Mouse (Mus musculus) midbrain, embryonic 11.5 days (tissue): ENCODE data around the gene Ptpn13. TPM values are rescaled to one million over a fixed set of nuclear protein-coding genes. Genes with fewer than 3 reads are reported as not detected.

Source experiments
- ATAC-seq: fragments of 200-750 bp; cut with Nextera tagmentation; 2 replicates; pipeline ENCODE4 v1.8.0; 2017; ENCODE audit warnings: moderate TSS enrichment, moderate library complexity; ENCODE audit not compliant: low FRiP score
- DNase-seq: peaks from one replicate; pipeline ENCODE4 v3.0.0; 2015; ENCODE audit warnings: low spot score; ENCODE audit errors: missing footprints
- H3K27ac ChIP-seq: fragments of 300-500 bp; sonication (generic); 2 replicates; pipeline ENCODE4 v1.5.1; 2014; ENCODE audit warnings: low read depth, low read length
- H3K27me3 ChIP-seq: fragments of 300-500 bp; sonication (generic); 2 replicates; pipeline ENCODE4 v1.6.1; 2014; ENCODE audit warnings: mild to moderate bottlenecking, low read length, moderate library complexity, mixed read lengths; ENCODE audit not compliant: control insufficient read depth, insufficient read depth
- H3K36me3 ChIP-seq: fragments of 300-500 bp; sonication (generic); 2 replicates; pipeline ENCODE4 v1.6.1; 2014; ENCODE audit warnings: mild to moderate bottlenecking, low read length, moderate library complexity, mixed read lengths; ENCODE audit not compliant: control insufficient read depth, insufficient read depth
- H3K4me1 ChIP-seq: fragments of 300-500 bp; sonication (generic); 2 replicates; pipeline ENCODE4 v1.6.1; 2014; ENCODE audit warnings: low read length; ENCODE audit not compliant: control insufficient read depth, insufficient read depth
- H3K4me2 ChIP-seq: fragments of 300-500 bp; sonication (generic); 2 replicates; pipeline ENCODE4 v1.6.1; 2014; ENCODE audit warnings: mild to moderate bottlenecking, moderate library complexity
- H3K4me3 ChIP-seq: fragments of 300-500 bp; sonication (generic); 2 replicates; pipeline ENCODE4 v1.5.1; 2014; ENCODE audit warnings: low read depth, low read length
- H3K9ac ChIP-seq: fragments of 300-500 bp; sonication (generic); 2 replicates; pipeline ENCODE4 v1.6.1; 2014; ENCODE audit warnings: low read length
- H3K9me3 ChIP-seq: fragments of 300-500 bp; sonication (generic); 2 replicates; pipeline ENCODE4 v1.6.1; 2016; ENCODE audit warnings: low read length; ENCODE audit not compliant: control insufficient read depth
- WGBS: fragments of 180-500 bp; shearing (Covaris S2); extraction: QIAGEN DNeasy Blood & Tissue Kit; methylation state at CpG from one replicate; pipeline ENCODE4 v1.1.7; 2014; 5-methylcytosine and 5-hydroxymethylcytosine counted together
- polyA plus RNA-seq: library from polyadenylated mRNA; unstranded; fragments of >200 nt; fragmentation: Nextera tagmentation; extraction: Ambion mirVana; gene quantifications from 2 replicates; pipeline ENCODE4 v1.2.1, GENCODE M21; 2014

Ptpn13 gene
- polyA plus RNA-seq, 1 experiment from 2014 or later: 18.1 TPM

DNA sequence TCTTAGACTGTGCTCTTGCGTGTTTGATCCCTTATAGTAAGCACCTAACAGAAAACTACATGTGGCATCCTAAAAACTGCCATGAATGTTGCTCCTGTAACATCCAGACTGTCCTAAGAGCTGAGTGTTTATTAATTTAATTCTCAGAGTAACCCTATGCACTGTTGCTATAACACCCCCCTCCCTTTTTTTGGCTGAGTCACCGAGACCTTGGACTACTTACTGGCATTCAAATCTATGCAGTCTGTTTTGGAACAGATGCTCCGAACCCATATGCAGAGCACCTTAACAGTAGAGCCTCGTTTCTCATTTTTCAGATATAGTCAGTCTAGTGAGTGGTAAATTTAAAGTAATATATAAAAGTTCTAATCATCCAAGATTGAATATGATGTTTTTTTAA lies 90.9 kb downstream of the Ptpn13 start:
- Histone ChIP-seq H3K4me1 (no peaks in the 10 kb centered on the region), H3K4me2 (no peak overlapping the region), H3K4me3 (no peak overlapping the region), H3K27me3 (no peaks in the 10 kb centered on the region), H3K9ac (no peak overlapping the region), H3K27ac (no peak overlapping the region), H3K36me3 (no peaks in the 10 kb centered on the region), H3K9me3 (no peaks in the 10 kb centered on the region)
- DNase-seq (no peak), ATAC-seq (no peak)
- WGBS: 93% methylated on average over 4 of the region's 4 CpGs

GRCm38 (mm10) chr5:103516555-103516954 lies 91.6 kb downstream of the Ptpn13 start:
- Histone ChIP-seq H3K9ac (no peak overlapping the region), H3K4me3 (no peak overlapping the region), H3K9me3 (no peaks in the 10 kb centered on the region), H3K27ac (no peak overlapping the region), H3K27me3 (no peaks in the 10 kb centered on the region), H3K36me3 (no peaks in the 10 kb centered on the region), H3K4me2 (no peak overlapping the region), H3K4me1 (no peaks in the 10 kb centered on the region)
- no peak for ATAC-seq
- no peak for DNase-seq

GRCm38 (mm10) chr5:103517641-103518040 lies 92.6 kb downstream of the Ptpn13 start:
- H3K27ac ChIP-seq: no peak overlapping the region
- no peak overlapping the region for H3K9ac ChIP-seq
- WGBS: 88% methylated on average over 6 of the region's 6 CpGs
- no peaks in the 10 kb centered on the region for H3K9me3 ChIP-seq
- no peak overlapping the region for H3K4me3 ChIP-seq
- ATAC-seq: no peak
- no peak for DNase-seq
- H3K36me3 ChIP-seq: no peaks in the 10 kb centered on the region
- no peak overlapping the region for H3K4me2 ChIP-seq
- H3K4me1 ChIP-seq: no peaks in the 10 kb centered on the region
- H3K27me3 ChIP-seq: no peaks in the 10 kb centered on the region

DNA sequence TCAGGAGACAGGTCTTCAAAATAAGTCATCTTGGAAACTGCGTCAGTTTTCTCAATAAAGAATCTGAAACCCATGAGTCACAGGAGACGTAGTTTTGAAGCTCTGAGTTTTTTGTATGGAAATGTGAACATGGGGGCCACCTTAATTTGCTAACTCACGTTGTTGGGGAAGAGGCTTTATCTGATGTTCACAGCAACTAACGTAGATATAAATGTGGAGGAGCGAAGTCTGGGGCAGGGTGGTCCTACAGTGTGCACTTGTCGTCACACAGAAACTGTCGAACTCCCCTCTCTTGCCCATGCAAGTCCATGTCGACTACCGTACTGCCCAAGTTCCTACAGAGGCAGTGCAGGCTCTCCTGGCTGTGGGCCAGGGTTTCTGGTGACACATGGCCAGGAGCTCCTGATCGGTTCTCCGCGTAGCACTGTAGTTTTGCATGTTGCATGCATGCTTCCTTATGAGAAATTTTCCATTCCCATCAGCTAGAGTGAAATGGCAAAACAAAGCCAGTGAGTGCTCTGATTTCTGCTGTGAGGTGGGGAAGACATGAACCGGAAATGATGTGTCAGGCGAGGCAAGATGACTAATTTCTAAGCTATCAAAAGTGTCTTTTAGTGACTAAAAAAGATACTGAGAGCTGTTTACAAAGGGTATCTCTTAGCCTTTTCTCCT lies 93.9 kb downstream of the Ptpn13 start:
- H3K4me2 ChIP-seq: no peak overlapping the region
- DNase-seq (no peak), ATAC-seq (no peak)
- no peaks in the 10 kb centered on the region for H3K27me3 ChIP-seq
- no peaks in the 10 kb centered on the region for H3K9me3 ChIP-seq
- no peaks in the 10 kb centered on the region for H3K36me3 ChIP-seq
- no peaks in the 10 kb centered on the region for H3K4me1 ChIP-seq
- 92% methylated on average over 14 of the region's 14 CpGs for WGBS
- no peak overlapping the region for H3K9ac ChIP-seq
- H3K27ac ChIP-seq: no peak overlapping the region
- no peak overlapping the region for H3K4me3 ChIP-seq

- no peak overlapping the region for H3K9ac ChIP-seq
- no peak overlapping the region for H3K27ac ChIP-seq
- no peak overlapping the region for H3K4me2 ChIP-seq
- 54% methylated on average over 3 of the region's 3 CpGs for WGBS
- no peaks in the 10 kb centered on the region for H3K9me3 ChIP-seq
- H3K4me3 ChIP-seq: no peak overlapping the region
- DNase-seq (no peak), ATAC-seq (no peak)
- H3K27me3 ChIP-seq: no peaks in the 10 kb centered on the region
- no peaks in the 10 kb centered on the region for H3K36me3 ChIP-seq
- no peaks in the 10 kb centered on the region for H3K4me1 ChIP-seq
Observed at GRCm38 (mm10) chr5:103522371-103522770, 97.4 kb downstream of the Ptpn13 start.

- ATAC-seq (no peak), DNase-seq (no peak)
- Histone ChIP-seq H3K27me3 (no peaks in the 10 kb centered on the region), H3K9ac (no peak overlapping the region), H3K4me2 (no peak overlapping the region), H3K4me1 (no peaks in the 10 kb centered on the region), H3K27ac (no peak overlapping the region), H3K36me3 (peaks cover 4% of the 10 kb centered on the region; the same call in 1 of the 2 replicates), H3K9me3 (no peaks in the 10 kb centered on the region), H3K4me3 (no peak overlapping the region)
- 93% methylated on average over 20 of the region's 20 CpGs for WGBS
Observed at GRCm38 (mm10) chr5:103526668-103527436, 101.9 kb downstream of the Ptpn13 start.

GRCm38 (mm10) chr5:103527437-103527718 lies 102.4 kb downstream of the Ptpn13 start:
- H3K36me3 ChIP-seq: peaks cover 4% of the 10 kb centered on the region; the same call in 1 of the 2 replicates
- no peak overlapping the region for H3K9ac ChIP-seq
- ATAC-seq (no peak), DNase-seq (no peak)
- H3K4me2 ChIP-seq: no peak overlapping the region
- 91% methylated on average over 6 of the region's 6 CpGs for WGBS
- H3K4me1 ChIP-seq: no peaks in the 10 kb centered on the region
- H3K9me3 ChIP-seq: no peaks in the 10 kb centered on the region
- no peak overlapping the region for H3K27ac ChIP-seq
- no peaks in the 10 kb centered on the region for H3K27me3 ChIP-seq
- H3K4me3 ChIP-seq: no peak overlapping the region

DNA sequence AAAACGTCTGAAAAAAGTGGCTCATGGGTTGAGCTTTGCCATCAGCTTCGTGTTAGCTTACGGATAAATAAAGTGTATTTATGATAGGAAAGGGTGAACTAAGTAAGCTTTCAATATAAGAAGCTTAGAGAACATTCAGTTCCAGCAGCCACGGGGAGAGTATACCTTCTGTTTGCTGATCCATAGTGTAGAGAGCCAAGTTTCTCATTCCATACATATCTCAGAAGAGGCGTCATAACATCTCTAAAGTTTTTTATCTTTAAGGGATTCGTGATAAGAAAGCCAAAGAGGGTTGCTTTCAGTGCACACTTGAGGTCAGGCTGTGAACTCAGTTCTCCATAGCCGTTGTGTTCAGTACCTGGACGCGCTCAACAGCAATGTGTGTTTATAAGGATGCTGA lies 105.2 kb downstream of the Ptpn13 start:
- Histone ChIP-seq H3K4me3 (no peak overlapping the region), H3K36me3 (peaks cover 4% of the 10 kb centered on the region; the same call in 1 of the 2 replicates), H3K4me1 (no peaks in the 10 kb centered on the region), H3K27me3 (no peaks in the 10 kb centered on the region), H3K9ac (no peak overlapping the region), H3K27ac (no peak overlapping the region), H3K4me2 (no peak overlapping the region), H3K9me3 (no peaks in the 10 kb centered on the region)
- ATAC-seq: no peak
- WGBS: 92% methylated on average over 9 of the region's 9 CpGs
- no peak for DNase-seq

DNA sequence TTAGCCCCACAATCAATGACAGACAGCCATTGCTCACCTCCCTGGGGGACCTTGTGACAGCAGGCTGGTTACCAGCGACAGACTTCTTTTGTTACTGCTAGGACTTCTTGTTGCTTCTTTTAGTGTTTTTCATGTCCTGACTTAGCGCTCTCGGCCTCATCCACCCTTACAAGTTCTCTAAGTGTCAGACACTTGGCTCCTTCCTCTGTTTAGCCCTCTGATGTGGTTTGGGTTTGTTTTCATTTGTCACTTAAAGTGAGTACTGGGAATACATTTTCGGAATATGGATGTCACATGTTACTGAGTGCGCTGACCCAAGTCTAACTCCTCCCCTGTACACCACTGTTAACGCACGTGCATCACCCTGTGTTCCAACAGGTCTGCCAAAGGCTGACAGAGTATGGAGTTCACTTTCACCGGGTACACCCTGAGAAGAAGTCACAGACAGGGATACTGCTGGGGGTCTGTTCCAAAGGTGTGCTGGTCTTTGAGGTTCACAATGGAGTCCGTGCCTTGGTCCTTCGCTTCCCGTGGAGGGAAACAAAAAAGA lies 107.9 kb downstream of the Ptpn13 start:
- no peak overlapping the region for H3K27ac ChIP-seq

More for the DNA sequence above, 107.9 kb downstream of the Ptpn13 start:
- no peak for ATAC-seq
- DNase-seq: no peak
- H3K9me3 ChIP-seq: no peaks in the 10 kb centered on the region
- no peak overlapping the region for H3K4me2 ChIP-seq
- WGBS: 78% methylated on average over 11 of the region's 11 CpGs
- peaks cover 4% of the 10 kb centered on the region; the same call in 1 of the 2 replicates for H3K36me3 ChIP-seq
- H3K4me3 ChIP-seq: no peak overlapping the region
- H3K27me3 ChIP-seq: no peaks in the 10 kb centered on the region
- H3K9ac ChIP-seq: no peak overlapping the region
- no peaks in the 10 kb centered on the region for H3K4me1 ChIP-seq
